Mouse (Mus musculus): Measurements from ENCODE around the gene Scg5. TPM values are rescaled to one million over a fixed set of nuclear protein-coding genes. Genes with fewer than 3 reads are reported as not detected.

Gene Scg5
- 0.96 and 1.2 TPM in 2 replicates for polyA plus RNA-seq (2015; fragmentation: Nextera tagmentation; extraction: Ambion mirVana)

- no peak within 1 kb of the TSS for H3K9ac ChIP-seq
- H3K27ac ChIP-seq, result no peak within 1 kb of the TSS
- H3K4me1 ChIP-seq, result peaks cover 6% of the 10 kb centered on the region; the same call in 1 of the 2 replicates
- 10% methylated on average over 23 of the region's 23 CpGs for WGBS
- no peaks in the 10 kb centered on the region for H3K27me3 ChIP-seq
- ATAC-seq (ENCODE audit: insufficient number of reproducible peaks, low FRiP score, low TSS enrichment, low read depth), result peak; percentile 55; the same call in 1 of the 2 replicates
- H3K36me3 ChIP-seq, result peaks cover 15% of the 10 kb centered on the region
- no peaks in the 10 kb centered on the region for H3K9me3 ChIP-seq
- peak within 1 kb of the TSS; percentile 38 for H3K4me2 ChIP-seq
- peak within 1 kb of the TSS; percentile 16 for H3K4me3 ChIP-seq
These were observed at the start of gene Scg5 for GRCm38 (mm10) chr2:113828943-113829882. Scg5 (minus strand) TSS chr2:113829121.

DNA sequence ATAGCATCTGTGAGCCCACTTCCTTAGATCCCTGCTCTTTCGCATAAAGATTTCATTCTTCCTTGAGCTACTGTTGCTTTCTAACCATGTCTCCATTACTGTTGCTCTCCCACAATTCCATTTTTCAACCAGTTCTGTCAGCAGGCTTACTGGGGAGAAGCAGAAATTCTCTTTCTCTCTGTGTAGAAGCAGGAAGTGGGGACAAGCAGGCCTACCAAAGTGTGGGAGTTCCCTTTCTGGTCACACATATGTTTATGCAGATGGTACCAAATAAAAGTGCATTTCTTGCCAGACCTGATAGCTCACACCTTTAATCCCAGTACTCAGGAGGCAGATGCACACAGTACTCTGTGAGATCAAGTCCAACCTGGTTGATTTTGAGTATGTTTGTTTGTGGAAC is 41.2 kb upstream of the Scg5 start:
- no peak for ATAC-seq (ENCODE audit: insufficient number of reproducible peaks, low FRiP score, low TSS enrichment, low read depth)
- H3K27ac ChIP-seq, result no peak overlapping the region

GRCm38 (mm10) chr2:113868404-113868803 is 39.5 kb upstream of the Scg5 start:
- no peak for ATAC-seq (ENCODE audit: insufficient number of reproducible peaks, low FRiP score, low TSS enrichment, low read depth)
- no peaks in the 10 kb centered on the region for H3K9me3 ChIP-seq
- no peaks in the 10 kb centered on the region for H3K4me1 ChIP-seq
- H3K36me3 ChIP-seq, result no peaks in the 10 kb centered on the region
- H3K4me2 ChIP-seq, result no peak overlapping the region
- WGBS, result 81% methylated on average over 4 of the region's 4 CpGs
- H3K9ac ChIP-seq, result no peak overlapping the region
- no peak overlapping the region for H3K27ac ChIP-seq
- H3K4me3 ChIP-seq, result no peak overlapping the region
- no peaks in the 10 kb centered on the region for H3K27me3 ChIP-seq

More for the DNA sequence above, 41.2 kb upstream of the Scg5 start:
- Histone ChIP-seq H3K4me3 (no peak overlapping the region), H3K36me3 (no peaks in the 10 kb centered on the region), H3K9me3 (no peaks in the 10 kb centered on the region), H3K4me1 (no peaks in the 10 kb centered on the region), H3K4me2 (no peak overlapping the region), H3K27me3 (no peaks in the 10 kb centered on the region), H3K9ac (no peak overlapping the region)
- 70% methylated on average over 1 of the region's 1 CpGs for whole genome bisulfite sequencing

GRCm38 (mm10) chr2:113866155-113866554 is 37.2 kb upstream of the Scg5 start:
- Histone ChIP-seq H3K4me3 (no peak overlapping the region), H3K27ac (no peak overlapping the region), H3K4me1 (no peaks in the 10 kb centered on the region), H3K9me3 (no peaks in the 10 kb centered on the region), H3K4me2 (no peak overlapping the region), H3K9ac (no peak overlapping the region), H3K36me3 (no peaks in the 10 kb centered on the region), H3K27me3 (no peaks in the 10 kb centered on the region)
- 29% methylated on average over 2 of the region's 2 CpGs for WGBS
- ATAC-seq (ENCODE audit: insufficient number of reproducible peaks, low FRiP score, low TSS enrichment, low read depth), result no peak

DNA sequence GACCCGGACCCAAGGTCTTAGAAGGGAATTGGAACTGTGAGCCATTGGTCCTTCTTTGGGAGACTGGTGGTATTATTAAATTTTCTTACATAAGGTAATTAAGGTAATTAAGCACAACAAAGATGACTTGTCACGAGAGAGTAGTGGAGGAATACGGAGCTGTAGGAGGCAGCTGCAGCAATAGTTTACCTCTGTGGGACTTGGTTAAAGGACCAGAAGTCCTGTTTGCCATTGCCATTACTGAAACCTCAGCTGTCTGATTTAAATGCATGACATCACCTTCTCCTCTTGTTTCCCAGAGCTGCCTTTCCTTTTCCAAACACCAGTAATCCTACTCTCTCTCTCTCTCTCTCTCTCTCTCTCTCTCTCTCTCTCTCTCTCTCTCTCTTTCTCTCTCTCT is 20.2 kb upstream of the Scg5 start:
- Histone ChIP-seq H3K4me2 (peak overlapping the region; percentile 78), H3K4me3 (peak overlapping the region; percentile 76), H3K27ac (peak overlapping the region; percentile 79), H3K9ac (peak overlapping the region; percentile 56), H3K36me3 (peaks cover 9% of the 10 kb centered on the region; the same call in 1 of the 2 replicates), H3K27me3 (no peaks in the 10 kb centered on the region), H3K9me3 (no peaks in the 10 kb centered on the region), H3K4me1 (peaks cover 23% of the 10 kb centered on the region)
- 0 out of 2 replicates have a peak, but pooled peaks have one; percentile 8 for ATAC-seq (ENCODE audit: insufficient number of reproducible peaks, low FRiP score, low TSS enrichment, low read depth)
- 0% methylated on average over 3 of the region's 3 CpGs for WGBS

GRCm38 (mm10) chr2:113848245-113849121 is 19.6 kb upstream of the Scg5 start, which contains the start of gene Arhgap11a:
Arhgap11a (minus strand) TSS chr2:113848661.
- Histone ChIP-seq H3K4me1 (peaks cover 23% of the 10 kb centered on the region), H3K4me3 (peak within 1 kb of the TSS; percentile 76), H3K36me3 (peaks cover 15% of the 10 kb centered on the region), H3K9ac (peak within 1 kb of the TSS; percentile 56), H3K9me3 (no peaks in the 10 kb centered on the region), H3K27ac (peak within 1 kb of the TSS; percentile 79), H3K4me2 (peak within 1 kb of the TSS; percentile 78), H3K27me3 (no peaks in the 10 kb centered on the region)
- ATAC-seq (ENCODE audit: insufficient number of reproducible peaks, low FRiP score, low TSS enrichment, low read depth), result peak; percentile 97
- WGBS, result under 1% methylated on average over 48 of the region's 48 CpGs

DNA sequence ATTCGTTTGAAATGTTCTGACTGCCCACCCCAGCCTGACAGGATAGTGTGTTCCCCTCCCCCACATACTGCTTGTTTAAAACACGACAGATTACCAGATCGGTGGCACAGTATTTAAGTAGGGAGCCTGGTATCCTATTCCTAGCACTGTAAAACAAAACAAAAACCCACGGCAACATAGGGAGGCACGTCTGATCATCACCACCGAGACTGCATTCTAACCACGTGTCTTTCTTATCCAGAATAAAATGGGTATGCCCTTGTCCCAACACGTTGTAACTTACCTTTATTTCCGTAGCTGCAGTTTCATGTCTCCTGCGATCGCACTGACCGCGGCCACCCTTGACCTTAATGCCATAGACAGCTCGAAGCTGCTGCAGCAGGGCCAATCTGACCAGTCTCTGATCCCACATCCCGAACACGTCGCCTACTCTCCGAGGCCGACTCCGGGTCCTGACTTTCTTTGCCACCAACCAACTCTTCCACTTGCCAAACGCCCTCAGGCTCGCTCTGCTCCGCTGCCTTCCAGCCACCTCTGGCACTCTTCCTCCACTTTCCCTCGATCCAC is 18.8 kb upstream of the Scg5 start:
- WGBS, result under 1% methylated on average over 24 of the region's 24 CpGs
- H3K36me3 ChIP-seq, result peaks cover 19% of the 10 kb centered on the region
- no peak for ATAC-seq (ENCODE audit: insufficient number of reproducible peaks, low FRiP score, low TSS enrichment, low read depth)
- H3K9ac ChIP-seq, result peak overlapping the region; percentile 56
- peak overlapping the region; percentile 76 for H3K4me3 ChIP-seq
- 0 out of 2 replicates have a peak overlapping the region, but pooled peaks have one; percentile 79 for H3K27ac ChIP-seq
- peak overlapping the region; percentile 78 for H3K4me2 ChIP-seq
- no peaks in the 10 kb centered on the region for H3K9me3 ChIP-seq
- peaks cover 23% of the 10 kb centered on the region for H3K4me1 ChIP-seq
- no peaks in the 10 kb centered on the region for H3K27me3 ChIP-seq

DNA sequence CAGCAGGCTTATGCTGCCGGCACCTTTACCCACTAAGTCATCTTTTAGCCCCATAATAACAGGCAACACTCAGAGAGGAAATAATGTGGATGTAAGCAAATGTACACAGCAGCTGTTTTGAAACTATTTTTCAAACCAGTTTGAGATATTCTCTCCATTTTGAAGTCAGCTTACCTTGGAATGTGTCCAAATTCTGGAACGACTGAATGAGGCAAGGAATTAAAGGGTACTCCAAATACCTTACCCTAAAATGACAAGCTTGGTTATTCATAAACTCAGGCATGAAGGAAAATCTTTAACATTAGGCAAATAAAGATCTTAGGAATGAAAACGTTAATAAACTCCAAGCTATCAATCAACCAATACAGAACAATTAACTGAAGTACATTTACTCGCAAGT is 16.2 kb upstream of the Scg5 start:
- whole genome bisulfite sequencing, result 70% methylated on average over 4 of the region's 4 CpGs
- Histone ChIP-seq H3K9me3 (no peaks in the 10 kb centered on the region), H3K4me2 (no peak overlapping the region), H3K36me3 (peaks cover 32% of the 10 kb centered on the region), H3K27me3 (no peaks in the 10 kb centered on the region), H3K4me3 (no peak overlapping the region), H3K27ac (no peak overlapping the region), H3K4me1 (peaks cover 23% of the 10 kb centered on the region), H3K9ac (no peak overlapping the region)
- ATAC-seq (ENCODE audit: insufficient number of reproducible peaks, low FRiP score, low TSS enrichment, low read depth), result no peak

GRCm38 (mm10) chr2:113841656-113842437 is 12.9 kb upstream of the Scg5 start:
- Histone ChIP-seq H3K9me3 (no peaks in the 10 kb centered on the region), H3K4me1 (peaks cover 7% of the 10 kb centered on the region), H3K36me3 (peaks cover 40% of the 10 kb centered on the region), H3K9ac (no peak overlapping the region), H3K4me2 (no peak overlapping the region), H3K27ac (no peak overlapping the region), H3K4me3 (no peak overlapping the region), H3K27me3 (no peaks in the 10 kb centered on the region)
- no peak for ATAC-seq (ENCODE audit: insufficient number of reproducible peaks, low FRiP score, low TSS enrichment, low read depth)
- WGBS, result 93% methylated on average over 4 of the region's 4 CpGs

DNA sequence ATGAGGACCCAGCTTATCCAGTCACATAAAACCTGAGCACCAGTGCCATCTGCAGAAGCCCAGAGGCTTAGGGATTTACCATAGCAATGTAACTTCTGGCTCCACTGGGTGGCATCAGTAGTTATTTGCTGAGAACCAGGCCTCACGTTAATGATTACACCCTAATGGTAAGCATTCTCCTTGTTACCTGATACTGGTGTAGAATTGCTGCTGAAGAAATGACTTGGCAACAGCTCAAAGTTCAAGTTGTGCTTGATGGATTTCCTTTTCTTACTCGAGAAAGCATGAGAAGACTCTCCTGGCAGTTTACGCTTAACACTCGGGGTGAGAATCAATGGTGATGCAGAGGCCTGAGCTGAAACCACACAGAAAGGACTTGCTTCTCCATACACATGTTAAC is 10.6 kb upstream of the Scg5 start:
- no peak for ATAC-seq (ENCODE audit: insufficient number of reproducible peaks, low FRiP score, low TSS enrichment, low read depth)

DNA sequence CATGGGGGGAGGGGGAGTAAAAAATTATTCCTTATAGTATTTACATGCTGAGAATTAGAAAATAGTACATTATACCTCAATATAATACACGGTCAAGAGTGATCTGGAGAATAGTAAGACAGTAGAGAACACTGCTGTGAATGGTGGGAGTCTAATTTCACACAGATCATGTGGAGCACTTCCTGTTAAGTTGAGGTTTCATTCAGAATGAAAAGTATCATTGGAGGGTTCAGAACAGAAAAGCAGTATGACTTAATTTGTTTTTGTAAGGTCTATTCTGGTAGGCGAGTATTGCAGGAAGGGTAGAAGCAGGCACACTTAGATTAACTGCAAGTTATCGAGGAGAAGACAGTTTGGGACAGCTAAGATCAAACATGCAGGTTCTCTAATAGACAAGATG is 6.3 kb upstream of the Scg5 start:
- WGBS, result 92% methylated on average over 3 of the region's 3 CpGs
- H3K9me3 ChIP-seq, result no peaks in the 10 kb centered on the region
- no peak overlapping the region for H3K27ac ChIP-seq
- no peak overlapping the region for H3K9ac ChIP-seq
- H3K27me3 ChIP-seq, result no peaks in the 10 kb centered on the region
- no peaks in the 10 kb centered on the region for H3K4me1 ChIP-seq
- peaks cover 43% of the 10 kb centered on the region for H3K36me3 ChIP-seq
- no peak overlapping the region for H3K4me2 ChIP-seq
- no peak overlapping the region for H3K4me3 ChIP-seq
- ATAC-seq (ENCODE audit: insufficient number of reproducible peaks, low FRiP score, low TSS enrichment, low read depth), result no peak

More for the DNA sequence above, 10.6 kb upstream of the Scg5 start:
- Histone ChIP-seq H3K4me2 (no peak overlapping the region), H3K27me3 (no peaks in the 10 kb centered on the region), H3K9me3 (no peaks in the 10 kb centered on the region), H3K4me3 (no peak overlapping the region), H3K36me3 (peaks cover 51% of the 10 kb centered on the region), H3K4me1 (no peaks in the 10 kb centered on the region), H3K27ac (no peak overlapping the region), H3K9ac (no peak overlapping the region)
- 78% methylated on average over 4 of the region's 4 CpGs for WGBS

All from limb, embryonic 15.5 days (tissue).